Mouse (Mus musculus): ENCODE measurements at regions not wholly inside any gene's neighbourhood (a gene's known extent, or its start where the extent isn't known, plus 50 kb on each side); places are given as distances from the start of the nearest gene placed in this dataset.
"Not testable (repeated sequence)": the region's sequence is repeated elsewhere in the genome, so short reads cannot be mapped to it uniquely, and the experiment has no call there.

GRCm38 (mm10) chr17:82877131-82877530 lies 338.0 kb upstream of the Pkdcc start:
- DNase-seq (ENCODE audit: low spot score) (no peak), ATAC-seq (ENCODE audit: insufficient number of reproducible peaks, low FRiP score, low TSS enrichment, low read depth) (no peak)
- no peak overlapping the region for H3K4me2 ChIP-seq (ENCODE audit: low read depth, severe bottlenecking)
- no peaks in the 10 kb centered on the region for H3K27me3 ChIP-seq (ENCODE audit: control insufficient read depth, insufficient read depth, low read length)
- H3K9ac ChIP-seq (ENCODE audit: low read length) = no peak overlapping the region
- H3K4me3 ChIP-seq (ENCODE audit: low read depth, low read length) = no peak overlapping the region
- no peaks in the 10 kb centered on the region for H3K36me3 ChIP-seq (ENCODE audit: control insufficient read depth, insufficient read depth, low read length)
- no peaks in the 10 kb centered on the region for H3K4me1 ChIP-seq (ENCODE audit: control insufficient read depth, insufficient read depth, low read length)
- H3K27ac ChIP-seq (replicated peaks; ENCODE audit: low read depth, low read length) = no peak overlapping the region
- H3K9me3 ChIP-seq (ENCODE audit: control insufficient read depth, low read length) = no peaks in the 10 kb centered on the region
- WGBS = 87% methylated on average over 8 of the region's 8 CpGs

DNA sequence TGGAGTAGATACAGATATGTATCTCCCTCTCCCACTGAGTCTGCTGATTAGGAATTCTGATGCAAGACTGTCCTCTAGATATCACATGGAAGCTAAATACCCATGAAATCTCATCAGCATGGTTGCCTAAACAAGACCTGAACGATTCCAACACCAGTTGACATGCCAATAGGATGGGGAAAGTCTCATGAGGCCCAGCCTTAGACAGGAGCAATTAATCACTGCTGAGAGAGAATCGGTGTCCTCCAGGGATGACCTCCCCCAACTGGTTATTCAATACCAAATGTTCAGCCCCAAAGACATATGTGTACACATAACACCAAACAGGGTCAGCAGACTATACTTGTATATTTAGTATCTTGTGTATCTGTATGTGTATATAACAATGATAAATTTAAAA lies 314.5 kb upstream of the Pkdcc start:
- DNase-seq (ENCODE audit: low spot score) (no peak), ATAC-seq (ENCODE audit: insufficient number of reproducible peaks, low FRiP score, low TSS enrichment, low read depth) (no peak)
- H3K4me1 ChIP-seq (ENCODE audit: control insufficient read depth, insufficient read depth, low read length) = no peaks in the 10 kb centered on the region
- H3K27me3 ChIP-seq (ENCODE audit: control insufficient read depth, insufficient read depth, low read length) = no peaks in the 10 kb centered on the region
- H3K36me3 ChIP-seq (ENCODE audit: control insufficient read depth, insufficient read depth, low read length) = no peaks in the 10 kb centered on the region
- 61% methylated on average over 2 of the region's 2 CpGs for WGBS
- no peak overlapping the region for H3K4me2 ChIP-seq (ENCODE audit: low read depth, severe bottlenecking)
- no peak overlapping the region for H3K9ac ChIP-seq (ENCODE audit: low read length)
- H3K4me3 ChIP-seq (ENCODE audit: low read depth, low read length) = no peak overlapping the region
- H3K27ac ChIP-seq (replicated peaks; ENCODE audit: low read depth, low read length) = no peak overlapping the region
- no peaks in the 10 kb centered on the region for H3K9me3 ChIP-seq (ENCODE audit: control insufficient read depth, low read length)

DNA sequence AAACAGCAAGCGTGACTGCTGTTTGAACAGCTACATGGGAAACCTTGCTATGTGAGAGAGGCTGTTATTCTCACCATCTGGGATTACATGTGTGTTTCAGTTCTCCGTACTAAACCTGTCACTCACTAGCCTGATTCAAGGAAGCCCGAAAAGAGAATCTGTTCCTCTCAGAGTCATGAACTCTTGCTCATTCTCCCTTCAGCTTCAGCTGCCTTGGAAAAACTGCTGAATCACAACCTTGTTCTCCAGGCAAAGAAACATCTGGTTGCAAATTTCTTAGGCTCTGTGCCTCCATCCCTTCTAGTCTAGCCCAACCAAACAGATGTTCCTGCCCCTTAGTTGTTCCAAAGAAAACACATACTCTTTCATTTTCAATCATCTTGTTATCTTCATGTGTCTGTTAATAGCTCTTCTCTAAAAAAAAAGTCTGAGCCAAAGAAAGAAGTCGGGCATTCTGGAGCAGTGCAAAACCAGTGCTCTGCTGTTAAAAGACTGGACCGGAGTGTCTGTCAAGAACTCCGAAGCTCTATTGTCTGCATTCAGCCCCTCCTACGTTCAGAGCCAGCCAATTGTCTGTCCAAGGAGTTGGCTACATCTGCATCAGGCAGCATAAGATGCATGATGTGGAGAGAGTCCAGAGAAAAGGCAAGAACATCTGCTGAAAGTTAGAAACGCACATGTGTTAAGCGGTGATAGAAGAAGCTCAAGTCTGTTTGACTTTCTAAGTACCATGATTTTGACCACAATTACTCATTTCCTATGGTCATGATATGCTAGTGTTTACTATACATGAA lies 313.8 kb upstream of the Pkdcc start:
- Histone ChIP-seq H3K9ac (ENCODE audit: low read length) (no peak overlapping the region), H3K36me3 (ENCODE audit: control insufficient read depth, insufficient read depth, low read length) (no peaks in the 10 kb centered on the region), H3K9me3 (ENCODE audit: control insufficient read depth, low read length) (no peaks in the 10 kb centered on the region), H3K4me3 (ENCODE audit: low read depth, low read length) (no peak overlapping the region), H3K27ac (replicated peaks; ENCODE audit: low read depth, low read length) (no peak overlapping the region), H3K27me3 (ENCODE audit: control insufficient read depth, insufficient read depth, low read length) (no peaks in the 10 kb centered on the region), H3K4me1 (ENCODE audit: control insufficient read depth, insufficient read depth, low read length) (no peaks in the 10 kb centered on the region), H3K4me2 (ENCODE audit: low read depth, severe bottlenecking) (no peak overlapping the region)
- WGBS = 81% methylated on average over 9 of the region's 9 CpGs
- no peak for ATAC-seq (ENCODE audit: insufficient number of reproducible peaks, low FRiP score, low TSS enrichment, low read depth)
- no peak for DNase-seq (ENCODE audit: low spot score)

- Histone ChIP-seq H3K36me3 (ENCODE audit: control insufficient read depth, insufficient read depth, low read length) (no peaks in the 10 kb centered on the region), H3K4me2 (ENCODE audit: low read depth, severe bottlenecking) (no peak overlapping the region), H3K27ac (replicated peaks; ENCODE audit: low read depth, low read length) (no peak overlapping the region), H3K27me3 (ENCODE audit: control insufficient read depth, insufficient read depth, low read length) (no peaks in the 10 kb centered on the region), H3K9ac (ENCODE audit: low read length) (no peak overlapping the region), H3K4me3 (ENCODE audit: low read depth, low read length) (no peak overlapping the region), H3K4me1 (ENCODE audit: control insufficient read depth, insufficient read depth, low read length) (no peaks in the 10 kb centered on the region), H3K9me3 (ENCODE audit: control insufficient read depth, low read length) (no peaks in the 10 kb centered on the region)
- DNase-seq (ENCODE audit: low spot score) = no peak
- ATAC-seq (ENCODE audit: insufficient number of reproducible peaks, low FRiP score, low TSS enrichment, low read depth) = no peak
- 86% methylated on average over 2 of the region's 2 CpGs for WGBS
Measured at GRCm38 (mm10) chr17:82904961-82905360, 310.1 kb upstream of the Pkdcc start.

GRCm38 (mm10) chr17:82905483-82905882 lies 309.6 kb upstream of the Pkdcc start:
- Histone ChIP-seq H3K4me1 (ENCODE audit: control insufficient read depth, insufficient read depth, low read length) (no peaks in the 10 kb centered on the region), H3K36me3 (ENCODE audit: control insufficient read depth, insufficient read depth, low read length) (no peaks in the 10 kb centered on the region), H3K9me3 (ENCODE audit: control insufficient read depth, low read length) (no peaks in the 10 kb centered on the region), H3K4me2 (ENCODE audit: low read depth, severe bottlenecking) (no peak overlapping the region), H3K27me3 (ENCODE audit: control insufficient read depth, insufficient read depth, low read length) (no peaks in the 10 kb centered on the region), H3K27ac (replicated peaks; ENCODE audit: low read depth, low read length) (no peak overlapping the region), H3K4me3 (ENCODE audit: low read depth, low read length) (no peak overlapping the region), H3K9ac (ENCODE audit: low read length) (no peak overlapping the region)
- 73% methylated on average over 3 of the region's 3 CpGs for WGBS
- DNase-seq (ENCODE audit: low spot score) = no peak
- ATAC-seq (ENCODE audit: insufficient number of reproducible peaks, low FRiP score, low TSS enrichment, low read depth) = no peak

DNA sequence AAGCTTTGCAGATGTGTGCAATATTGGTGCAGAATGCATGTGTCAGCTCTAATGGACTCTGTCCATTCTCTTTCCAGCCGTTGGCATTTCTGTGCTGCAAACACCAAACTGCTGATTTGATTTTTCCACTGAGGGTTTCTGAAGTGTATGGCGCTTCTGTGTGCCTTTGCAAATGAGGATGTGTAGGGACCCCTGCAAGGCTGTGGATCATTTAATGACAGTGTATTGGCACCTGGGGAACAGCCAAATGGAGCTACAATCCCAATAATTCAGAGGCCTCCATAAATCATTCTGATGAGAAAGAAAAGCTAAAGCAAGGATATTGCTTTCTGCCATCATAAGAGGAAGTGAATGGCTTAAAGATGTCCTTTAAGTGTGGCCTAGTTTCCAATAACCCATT lies 305.9 kb upstream of the Pkdcc start:
- H3K4me2 ChIP-seq (ENCODE audit: low read depth, severe bottlenecking) = no peak overlapping the region
- ATAC-seq (ENCODE audit: insufficient number of reproducible peaks, low FRiP score, low TSS enrichment, low read depth) (no peak), DNase-seq (ENCODE audit: low spot score) (no peak)
- no peaks in the 10 kb centered on the region for H3K27me3 ChIP-seq (ENCODE audit: control insufficient read depth, insufficient read depth, low read length)
- no peak overlapping the region for H3K27ac ChIP-seq (replicated peaks; ENCODE audit: low read depth, low read length)
- no peaks in the 10 kb centered on the region for H3K9me3 ChIP-seq (ENCODE audit: control insufficient read depth, low read length)
- H3K36me3 ChIP-seq (ENCODE audit: control insufficient read depth, insufficient read depth, low read length) = no peaks in the 10 kb centered on the region
- 45% methylated on average over 2 of the region's 2 CpGs for WGBS
- H3K9ac ChIP-seq (ENCODE audit: low read length) = no peak overlapping the region
- no peaks in the 10 kb centered on the region for H3K4me1 ChIP-seq (ENCODE audit: control insufficient read depth, insufficient read depth, low read length)
- H3K4me3 ChIP-seq (ENCODE audit: low read depth, low read length) = no peak overlapping the region

GRCm38 (mm10) chr17:82922986-82923385 lies 292.1 kb upstream of the Pkdcc start:
- DNase-seq (ENCODE audit: low spot score); H3K4me3 ChIP-seq (ENCODE audit: low read depth, low read length); ATAC-seq (ENCODE audit: insufficient number of reproducible peaks, low FRiP score, low TSS enrichment, low read depth); H3K9me3 ChIP-seq (ENCODE audit: control insufficient read depth, low read length); H3K9ac ChIP-seq (ENCODE audit: low read length); H3K36me3 ChIP-seq (ENCODE audit: control insufficient read depth, insufficient read depth, low read length); H3K27ac ChIP-seq (replicated peaks; ENCODE audit: low read depth, low read length); H3K27me3 ChIP-seq (ENCODE audit: control insufficient read depth, insufficient read depth, low read length); H3K4me2 ChIP-seq (ENCODE audit: low read depth, severe bottlenecking); H3K4me1 ChIP-seq (ENCODE audit: control insufficient read depth, insufficient read depth, low read length): not testable (repeated sequence)
- 45% methylated on average over 4 of the region's 4 CpGs for WGBS

GRCm38 (mm10) chr17:82925751-82926150 lies 289.3 kb upstream of the Pkdcc start:
- Histone ChIP-seq H3K4me1 (ENCODE audit: control insufficient read depth, insufficient read depth, low read length) (no peaks in the 10 kb centered on the region), H3K36me3 (ENCODE audit: control insufficient read depth, insufficient read depth, low read length) (no peaks in the 10 kb centered on the region), H3K27me3 (ENCODE audit: control insufficient read depth, insufficient read depth, low read length) (no peaks in the 10 kb centered on the region), H3K4me2 (ENCODE audit: low read depth, severe bottlenecking) (no peak overlapping the region), H3K9me3 (ENCODE audit: control insufficient read depth, low read length) (no peaks in the 10 kb centered on the region), H3K4me3 (ENCODE audit: low read depth, low read length) (no peak overlapping the region), H3K27ac (replicated peaks; ENCODE audit: low read depth, low read length) (no peak overlapping the region), H3K9ac (ENCODE audit: low read length) (no peak overlapping the region)
- 86% methylated on average over 2 of the region's 2 CpGs for WGBS
- ATAC-seq (ENCODE audit: insufficient number of reproducible peaks, low FRiP score, low TSS enrichment, low read depth) (no peak), DNase-seq (ENCODE audit: low spot score) (no peak)

DNA sequence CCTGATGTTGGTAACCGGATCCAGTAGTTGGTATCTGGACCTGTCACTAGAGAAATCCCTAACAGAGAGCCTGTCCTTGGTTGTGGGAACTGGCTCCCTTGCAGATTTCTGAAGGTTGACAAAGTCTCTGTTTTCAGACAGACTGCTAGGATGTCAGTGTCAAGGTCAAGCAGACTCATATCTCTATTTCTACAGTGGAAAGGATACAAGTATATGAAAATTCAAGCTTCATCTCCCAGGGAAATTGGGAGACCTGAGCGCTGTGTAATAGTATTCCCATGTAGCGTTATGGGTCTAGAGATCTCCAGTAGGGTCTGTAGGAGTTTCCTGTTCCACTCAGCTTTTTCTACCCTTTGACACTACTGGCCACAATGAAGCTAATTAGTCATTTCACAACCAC lies 287.4 kb upstream of the Pkdcc start:
- H3K4me1 ChIP-seq (ENCODE audit: control insufficient read depth, insufficient read depth, low read length) = no peaks in the 10 kb centered on the region
- 89% methylated on average over 3 of the region's 3 CpGs for WGBS

More for the DNA sequence above, 287.4 kb upstream of the Pkdcc start:
- no peak overlapping the region for H3K4me3 ChIP-seq (ENCODE audit: low read depth, low read length)
- no peaks in the 10 kb centered on the region for H3K9me3 ChIP-seq (ENCODE audit: control insufficient read depth, low read length)
- no peak overlapping the region for H3K4me2 ChIP-seq (ENCODE audit: low read depth, severe bottlenecking)
- no peak overlapping the region for H3K9ac ChIP-seq (ENCODE audit: low read length)
- H3K36me3 ChIP-seq (ENCODE audit: control insufficient read depth, insufficient read depth, low read length) = no peaks in the 10 kb centered on the region
- H3K27me3 ChIP-seq (ENCODE audit: control insufficient read depth, insufficient read depth, low read length) = no peaks in the 10 kb centered on the region
- DNase-seq (ENCODE audit: low spot score) (no peak), ATAC-seq (ENCODE audit: insufficient number of reproducible peaks, low FRiP score, low TSS enrichment, low read depth) (no peak)
- H3K27ac ChIP-seq (replicated peaks; ENCODE audit: low read depth, low read length) = no peak overlapping the region
